Mouse (Mus musculus): ENCODE measurements around the gene Srp68. TPM values are rescaled to one million over a fixed set of nuclear protein-coding genes. Genes with fewer than 3 reads are reported as not detected.

Gene Srp68
- polyA plus RNA-seq, 1 experiment from 2014 or later = 66.1 TPM

DNA sequence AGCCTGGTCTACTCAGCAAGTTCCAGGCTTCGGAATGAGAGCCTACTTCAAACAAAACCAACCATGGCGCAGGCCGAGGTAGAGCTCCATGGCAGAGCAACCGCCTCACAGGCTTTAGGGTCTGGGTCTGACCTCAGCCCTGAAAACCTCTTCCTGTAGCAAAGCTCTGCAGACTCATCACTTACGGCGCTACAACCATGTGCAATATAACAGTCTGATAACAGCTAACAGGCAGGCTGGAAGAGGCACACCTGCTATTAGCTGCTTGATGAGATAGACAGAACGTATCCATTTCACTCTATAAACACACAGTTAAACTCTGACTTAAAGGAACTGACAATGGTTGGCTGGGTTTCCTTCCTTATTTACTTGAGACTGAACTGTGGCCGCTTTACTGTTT lies 14.6 kb downstream of the Srp68 start:
- no peak for ATAC-seq (ENCODE audit: low FRiP score, low read depth)
- Histone ChIP-seq H3K9me3 (no peaks in the 10 kb centered on the region), H3K36me3 (peaks cover 89% of the 10 kb centered on the region), H3K4me1 (replicated peaks) (no peaks in the 10 kb centered on the region), H3K9ac (no peak overlapping the region), H3K4me2 (no peak overlapping the region), H3K27ac (replicated peaks) (no peak overlapping the region), H3K27me3 (no peaks in the 10 kb centered on the region), H3K4me3 (no peak overlapping the region)
- WGBS = 95% methylated on average over 8 of the region's 8 CpGs

GRCm38 (mm10) chr11:116255982-116256675 lies 17.9 kb downstream of the Srp68 start:
- Histone ChIP-seq H3K27ac (replicated peaks) (no peak overlapping the region), H3K4me1 (replicated peaks) (no peaks in the 10 kb centered on the region), H3K27me3 (no peaks in the 10 kb centered on the region), H3K4me3 (no peak overlapping the region), H3K9me3 (no peaks in the 10 kb centered on the region), H3K4me2 (no peak overlapping the region), H3K36me3 (peaks cover 88% of the 10 kb centered on the region), H3K9ac (no peak overlapping the region)
- 93% methylated on average over 9 of the region's 9 CpGs for WGBS
- ATAC-seq (ENCODE audit: low FRiP score, low read depth) = no peak

DNA sequence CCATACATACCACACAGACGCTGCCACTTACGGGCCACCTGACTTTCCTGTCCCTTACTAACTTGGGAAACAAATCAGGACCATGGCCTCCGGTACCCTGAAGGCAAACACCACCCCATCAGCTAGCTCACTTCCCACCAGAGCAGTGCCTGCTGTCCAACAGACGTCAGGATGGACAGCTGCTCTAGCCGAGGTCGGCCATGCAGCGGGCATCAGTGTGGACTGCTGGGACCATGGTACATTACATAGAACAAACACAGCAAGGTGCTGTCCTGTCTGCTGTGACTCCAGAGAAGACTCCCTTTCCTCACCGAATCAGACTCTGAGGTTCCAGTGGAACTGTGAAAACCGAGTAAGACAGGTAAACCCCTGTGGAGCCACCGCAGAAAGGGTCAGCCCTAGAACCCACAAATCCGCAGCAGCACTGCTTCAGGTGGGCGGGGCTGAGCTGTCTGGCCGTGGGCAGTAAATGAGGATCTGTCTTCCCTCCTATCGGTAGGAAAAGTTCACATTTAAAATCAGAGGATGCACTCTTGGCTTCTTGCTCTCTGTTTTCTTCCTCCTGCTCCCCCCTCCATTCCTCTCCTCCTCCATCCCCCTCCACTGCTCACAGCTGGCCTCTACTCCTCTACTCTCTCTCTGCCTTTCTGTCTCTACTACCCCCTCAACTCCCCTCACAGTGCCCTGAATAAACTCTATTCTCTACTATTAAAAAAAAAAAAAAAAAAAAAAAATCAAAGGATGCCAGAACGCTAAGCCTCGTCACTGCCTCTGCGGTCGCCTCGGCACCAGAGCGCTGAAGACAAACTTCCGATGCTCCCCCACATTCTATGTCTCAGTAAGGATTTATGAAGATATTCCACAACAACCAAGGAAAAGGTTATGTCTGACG lies 18.7 kb downstream of the Srp68 start:
- WGBS = 85% methylated on average over 22 of the region's 22 CpGs
- Histone ChIP-seq H3K36me3 (peaks cover 88% of the 10 kb centered on the region), H3K4me2 (no peak overlapping the region), H3K9me3 (no peaks in the 10 kb centered on the region), H3K4me3 (no peak overlapping the region), H3K9ac (no peak overlapping the region), H3K27me3 (no peaks in the 10 kb centered on the region), H3K27ac (replicated peaks) (no peak overlapping the region), H3K4me1 (replicated peaks) (no peaks in the 10 kb centered on the region)
- no peak for ATAC-seq (ENCODE audit: low FRiP score, low read depth)

- ATAC-seq (ENCODE audit: low FRiP score, low read depth) = no peak
- WGBS = 86% methylated on average over 9 of the region's 9 CpGs
Observed at GRCm38 (mm10) chr11:116254627-116255026, 19.4 kb downstream of the Srp68 start.

DNA sequence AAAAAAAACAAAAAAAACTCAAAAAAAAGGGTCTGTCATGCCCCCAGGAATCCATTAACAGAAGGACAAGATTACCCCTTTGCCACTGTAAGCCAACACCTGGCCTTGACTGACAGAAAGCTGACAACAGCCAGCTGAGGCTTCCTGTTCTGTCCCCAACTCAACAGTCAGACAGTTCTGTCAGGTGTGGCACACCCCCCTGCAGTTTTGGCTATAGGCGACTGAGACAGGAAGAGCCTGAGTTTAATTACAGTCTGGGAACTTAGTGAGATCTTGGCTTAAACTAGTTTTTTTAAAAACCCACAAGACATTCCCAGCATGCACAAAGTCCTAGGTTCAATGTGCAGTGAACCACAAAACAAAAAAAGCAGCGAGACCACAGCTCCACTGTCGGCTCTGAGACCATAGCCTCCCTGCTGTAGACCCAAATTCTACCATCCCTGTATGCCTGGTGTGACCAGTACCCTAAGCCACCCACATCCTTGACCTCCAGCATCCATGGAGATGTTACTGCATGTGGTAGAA lies 20.9 kb downstream of the Srp68 start:
- Histone ChIP-seq H3K9ac (no peak overlapping the region), H3K27me3 (no peaks in the 10 kb centered on the region), H3K27ac (replicated peaks) (no peak overlapping the region), H3K4me3 (no peak overlapping the region), H3K36me3 (peaks cover 80% of the 10 kb centered on the region), H3K4me1 (replicated peaks) (no peaks in the 10 kb centered on the region), H3K4me2 (no peak overlapping the region), H3K9me3 (no peaks in the 10 kb centered on the region)
- 83% methylated on average over 3 of the region's 3 CpGs for WGBS
- ATAC-seq (ENCODE audit: low FRiP score, low read depth) = no peak

More at GRCm38 (mm10) chr11:116254627-116255026, 19.4 kb downstream of the Srp68 start:
- Histone ChIP-seq H3K36me3 (peaks cover 87% of the 10 kb centered on the region), H3K4me2 (no peak overlapping the region), H3K9me3 (no peaks in the 10 kb centered on the region), H3K27me3 (no peaks in the 10 kb centered on the region), H3K27ac (replicated peaks) (no peak overlapping the region), H3K4me3 (no peak overlapping the region), H3K9ac (no peak overlapping the region), H3K4me1 (replicated peaks) (no peaks in the 10 kb centered on the region)

DNA sequence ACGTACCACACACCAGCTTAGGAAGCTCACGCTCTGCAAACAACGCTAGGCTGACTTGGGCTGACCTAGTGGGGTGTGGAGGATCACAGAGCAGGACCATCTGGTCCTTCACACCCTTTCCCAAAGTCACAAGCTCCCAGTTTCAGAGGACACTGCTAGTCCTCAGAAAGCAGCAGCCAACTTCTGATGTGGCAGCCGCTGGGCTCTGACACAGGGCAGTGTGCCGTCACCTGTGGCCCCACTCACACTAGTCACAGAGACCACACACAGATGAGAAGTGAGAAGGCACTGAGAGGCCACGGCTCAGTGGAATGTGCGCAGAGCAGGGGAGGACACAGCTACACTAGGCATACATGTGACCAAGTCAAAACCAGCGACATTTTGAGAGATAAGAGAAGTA lies 23.1 kb downstream of the Srp68 start:
- H3K9me3 ChIP-seq = no peaks in the 10 kb centered on the region
- H3K4me3 ChIP-seq = no peak overlapping the region
- H3K27me3 ChIP-seq = no peaks in the 10 kb centered on the region
- no peak overlapping the region for H3K4me2 ChIP-seq
- no peak overlapping the region for H3K9ac ChIP-seq
- no peak for ATAC-seq (ENCODE audit: low FRiP score, low read depth)
- no peaks in the 10 kb centered on the region for H3K4me1 ChIP-seq (replicated peaks)
- H3K36me3 ChIP-seq = peaks cover 85% of the 10 kb centered on the region
- no peak overlapping the region for H3K27ac ChIP-seq (replicated peaks)
- 94% methylated on average over 8 of the region's 8 CpGs for WGBS

GRCm38 (mm10) chr11:116247502-116248222 lies 26.4 kb downstream of the Srp68 start:
- Histone ChIP-seq H3K27me3 (no peaks in the 10 kb centered on the region), H3K36me3 (peaks cover 85% of the 10 kb centered on the region), H3K9me3 (no peaks in the 10 kb centered on the region), H3K4me3 (no peak overlapping the region), H3K4me2 (no peak overlapping the region), H3K27ac (replicated peaks) (no peak overlapping the region), H3K4me1 (replicated peaks) (no peaks in the 10 kb centered on the region), H3K9ac (no peak overlapping the region)
- no peak for ATAC-seq (ENCODE audit: low FRiP score, low read depth)
- 88% methylated on average over 14 of the region's 14 CpGs for WGBS

- no peak for ATAC-seq (ENCODE audit: low FRiP score, low read depth)
- Histone ChIP-seq H3K27ac (replicated peaks) (no peak overlapping the region), H3K9ac (no peak overlapping the region), H3K4me2 (no peak overlapping the region), H3K9me3 (no peaks in the 10 kb centered on the region), H3K36me3 (peaks cover 65% of the 10 kb centered on the region), H3K4me1 (replicated peaks) (no peaks in the 10 kb centered on the region), H3K27me3 (no peaks in the 10 kb centered on the region), H3K4me3 (no peak overlapping the region)
- WGBS = 75% methylated on average over 6 of the region's 6 CpGs
Observed at GRCm38 (mm10) chr11:116245616-116246015, 28.4 kb downstream of the Srp68 start.

- peaks cover 56% of the 10 kb centered on the region for H3K36me3 ChIP-seq
- no peaks in the 10 kb centered on the region for H3K4me1 ChIP-seq (replicated peaks)
- 91% methylated on average over 8 of the region's 8 CpGs for WGBS
- H3K27me3 ChIP-seq = no peaks in the 10 kb centered on the region
- no peak overlapping the region for H3K4me3 ChIP-seq
- no peaks in the 10 kb centered on the region for H3K9me3 ChIP-seq
- H3K4me2 ChIP-seq = no peak overlapping the region
- no peak overlapping the region for H3K9ac ChIP-seq
- no peak for ATAC-seq (ENCODE audit: low FRiP score, low read depth)
- no peak overlapping the region for H3K27ac ChIP-seq (replicated peaks)
Observed at GRCm38 (mm10) chr11:116244580-116244979, 29.4 kb downstream of the Srp68 start.

DNA sequence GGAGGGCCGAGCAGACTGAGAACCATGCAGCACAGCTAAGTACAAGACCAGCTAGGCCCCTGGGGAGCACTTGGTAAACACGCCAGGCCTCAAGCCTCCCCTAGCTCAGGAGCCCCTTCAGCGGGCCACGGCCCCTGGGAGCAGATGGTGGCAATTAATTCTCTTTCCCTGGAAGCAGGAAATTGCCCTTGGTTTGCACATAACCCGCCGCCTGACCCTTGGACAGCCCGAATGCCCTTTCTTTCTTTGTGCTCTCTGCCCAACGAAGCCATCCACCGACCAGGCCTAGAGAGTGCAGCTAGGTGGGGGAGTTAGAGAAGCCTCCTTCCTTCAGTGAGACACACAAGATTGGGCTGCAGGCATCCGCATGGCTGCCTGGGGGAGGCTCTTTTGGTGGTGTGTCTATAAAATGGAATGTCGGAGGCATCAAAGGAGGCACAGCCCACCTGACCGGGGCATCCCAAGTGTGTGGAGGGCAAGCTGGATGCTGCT lies 32.2 kb downstream of the Srp68 start:
- no peaks in the 10 kb centered on the region for H3K4me1 ChIP-seq (replicated peaks)
- H3K36me3 ChIP-seq = peaks cover 35% of the 10 kb centered on the region
- H3K27me3 ChIP-seq = peaks cover 19% of the 10 kb centered on the region
- H3K9ac ChIP-seq = no peak overlapping the region
- ATAC-seq (ENCODE audit: low FRiP score, low read depth) = no peak
- 51% methylated on average over 12 of the region's 12 CpGs for WGBS
- no peak overlapping the region for H3K4me2 ChIP-seq
- H3K27ac ChIP-seq (replicated peaks) = no peak overlapping the region
- H3K4me3 ChIP-seq = no peak overlapping the region
- no peaks in the 10 kb centered on the region for H3K9me3 ChIP-seq

GRCm38 (mm10) chr11:116239797-116240196 lies 34.2 kb downstream of the Srp68 start:
- H3K4me2 ChIP-seq = no peak overlapping the region
- H3K4me3 ChIP-seq = no peak overlapping the region
- H3K4me1 ChIP-seq (replicated peaks) = no peaks in the 10 kb centered on the region
- no peak overlapping the region for H3K9ac ChIP-seq
- H3K27me3 ChIP-seq = peaks cover 19% of the 10 kb centered on the region
- H3K9me3 ChIP-seq = no peaks in the 10 kb centered on the region
- peaks cover 15% of the 10 kb centered on the region for H3K36me3 ChIP-seq
- no peak for ATAC-seq (ENCODE audit: low FRiP score, low read depth)
- WGBS = 10% methylated on average over 7 of the region's 7 CpGs
- no peak overlapping the region for H3K27ac ChIP-seq (replicated peaks)
